Mouse (Mus musculus) gonadal fat pad, adult 2 months (tissue): ENCODE measurements around the gene Aurka. TPM values are rescaled to one million over a fixed set of nuclear protein-coding genes. Genes with fewer than 3 reads are reported as not detected.

Source experiments
- DNase-seq: peaks from one replicate; pipeline ENCODE4 v3.0.0-alpha.2; 2012; ENCODE audit warnings: low read depth
- polyA plus RNA-seq: library from polyadenylated mRNA; depleted of rRNA; stranded (reverse); fragments of >200 nt; gene quantifications from 2 replicates; pipeline ENCODE4 v1.2.3, GENCODE M21; 2012; rRNA removed

Gene Aurka
- polyA plus RNA-seq, 1 experiment, result 2.6 TPM

DNA sequence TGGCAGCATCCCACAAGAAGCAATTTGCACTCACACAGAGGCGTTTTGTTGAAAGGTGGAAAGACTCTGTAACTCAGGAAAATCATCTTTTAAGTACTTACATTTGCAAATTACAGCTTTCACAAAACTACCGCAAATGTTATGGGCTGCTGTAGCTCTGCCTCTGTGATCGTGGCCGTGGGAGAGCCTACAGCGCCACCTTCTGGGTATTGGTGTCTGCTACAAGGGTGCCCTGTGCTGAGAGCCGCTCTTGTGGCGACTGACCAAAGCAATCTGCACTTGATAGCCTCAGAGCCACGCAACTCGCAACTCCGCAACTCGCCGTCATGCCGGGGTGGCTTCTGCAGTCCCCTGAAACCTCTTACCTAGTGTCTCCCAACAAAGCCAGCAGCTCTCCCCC lies 41.2 kb downstream of the Aurka start:
- no peak for DNase-seq

DNA sequence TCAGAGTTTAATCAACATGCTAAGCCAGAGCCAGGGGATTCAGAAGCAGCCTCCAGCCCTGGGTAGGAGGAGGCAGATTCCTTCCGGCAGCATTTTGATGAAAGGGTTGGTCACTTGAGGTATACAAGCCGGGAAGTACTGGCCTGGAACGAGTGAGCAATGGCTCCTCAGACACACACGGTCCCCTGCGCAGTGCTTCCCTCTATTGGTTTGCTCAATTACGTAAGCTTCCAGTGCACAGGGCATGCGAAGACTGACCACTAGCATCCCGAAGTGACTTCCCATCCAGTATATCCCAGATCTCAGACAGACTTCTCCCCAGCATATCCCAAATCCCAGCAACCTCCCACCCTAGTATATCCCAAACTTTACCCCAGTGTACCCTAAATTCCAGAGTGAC lies 42.1 kb downstream of the Aurka start:
- DNase-seq, result no peak

DNA sequence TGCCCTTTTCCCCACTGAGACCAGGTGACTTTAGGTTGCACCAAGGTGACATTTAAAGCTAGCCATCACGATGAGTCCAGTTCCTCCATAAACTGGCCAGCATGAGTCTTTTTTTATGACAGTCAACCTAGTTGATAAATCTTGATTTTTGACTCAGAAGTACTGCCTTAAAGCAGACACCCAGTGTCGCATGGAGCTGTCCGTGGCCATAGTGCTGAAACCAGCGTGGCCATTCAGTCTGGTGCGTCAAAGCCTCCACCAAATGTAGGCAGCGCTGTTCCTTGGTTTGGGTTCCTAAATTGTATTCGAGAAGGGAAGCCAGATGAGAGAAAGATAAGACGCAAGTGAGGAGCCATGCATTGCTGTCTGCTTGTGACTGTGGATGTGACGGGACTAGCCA lies 49.5 kb downstream of the Aurka start:
- DNase-seq, result no peak

DNA sequence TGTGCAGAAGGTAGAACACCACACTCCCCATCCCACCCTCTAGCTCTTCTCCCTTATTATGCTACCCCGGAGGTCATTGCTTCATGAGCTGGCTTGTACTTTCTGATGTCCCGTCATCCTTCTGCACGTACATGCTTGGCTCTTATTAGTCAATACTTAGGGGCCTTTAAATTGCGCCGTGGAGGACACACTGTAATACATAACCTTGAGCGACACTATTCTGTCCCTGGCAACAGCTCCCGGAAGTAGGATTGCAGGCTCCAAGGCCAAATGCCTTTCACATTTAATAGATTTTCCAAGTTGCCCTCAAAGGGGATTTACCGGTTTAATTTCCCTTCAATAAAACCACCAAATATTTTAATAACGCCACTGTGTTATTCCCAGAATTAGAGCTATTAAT lies 58.6 kb downstream of the Aurka start:
- no peak for DNase-seq

DNA sequence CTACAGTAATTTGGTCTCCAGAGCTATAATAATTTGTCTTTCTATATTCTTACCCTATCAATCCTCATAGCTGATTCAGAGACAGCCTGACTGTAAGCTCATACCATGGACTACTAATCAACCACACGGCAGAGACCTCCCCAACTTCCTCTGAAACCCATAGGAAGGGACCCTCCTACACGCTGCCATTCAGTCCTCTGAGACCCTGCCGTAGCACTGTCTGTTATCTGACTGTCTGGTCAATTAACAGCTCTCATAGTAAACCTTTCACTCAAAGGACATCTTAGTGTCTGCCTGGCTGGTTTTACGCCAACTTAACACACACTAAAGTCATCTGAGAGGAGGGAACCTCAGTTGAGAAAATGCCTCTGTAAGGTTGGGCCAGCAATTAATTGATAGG lies 63.8 kb downstream of the Aurka start:
- DNase-seq, result no peak

Other genes starting within 250 kb of the Aurka start
- not detected in 2 replicates for gene Mc3r, start 122.0 kb downstream of the Aurka start, polyA plus RNA-seq
- gene Fam210b, start 25.0 kb downstream of the Aurka start, polyA plus RNA-seq, result 15.4 and 20.1 TPM in 2 replicates
- 31.3 and 32.2 TPM in 2 replicates for gene Cstf1, start 146 bp upstream of the Aurka start, polyA plus RNA-seq
- 0.93 and 1.3 TPM in 2 replicates for gene Cass4, start 23.3 kb upstream of the Aurka start, polyA plus RNA-seq
- 54.8 and 61.1 TPM in 2 replicates for gene Rtf2, start 70.0 kb upstream of the Aurka start, polyA plus RNA-seq
- not detected in 2 replicates for gene Gcnt7, start 88.1 kb upstream of the Aurka start, polyA plus RNA-seq
- 0.23 and 0.55 TPM in 2 replicates for gene Fam209, start 102.0 kb upstream of the Aurka start, polyA plus RNA-seq
- 2.7 and 3.6 TPM in 2 replicates for gene Tfap2c, start 179.1 kb upstream of the Aurka start, polyA plus RNA-seq